Mouse (Mus musculus) layer of hippocampus, postnatal 10 days (tissue): ENCODE measurements around the gene 4933427D14Rik. TPM values are rescaled to one million over a fixed set of nuclear protein-coding genes. Genes with fewer than 3 reads are reported as not detected.

Experiments used
- DNase-seq, 2 experiments: peaks; one replicate each; pipeline ENCODE4 v3.0.0; 2021; ENCODE audit warnings: low spot score in 2 of 2
- total RNA-seq, 2 experiments: library from RNA; stranded (reverse); gene quantifications; 2 replicates each; pipeline ENCODE4 v1.2.3; 2021

Gene 4933427D14Rik
- total RNA-seq, 2 experiments from 2014 or later, result 23.4 to 24.3 TPM

GRCm38 (mm10) chr11:72110726-72111125 lies 96.5 kb downstream of the 4933427D14Rik start:
- DNase-seq, result no peak

- no peak for DNase-seq
Measured at GRCm38 (mm10) chr11:72104223-72104622, 103.0 kb downstream of the 4933427D14Rik start.

Other genes with a start within 250 kb of the 4933427D14Rik start
- gene Aipl1, start 169.9 kb downstream of the 4933427D14Rik start, total RNA-seq, result not detected
- gene Pimreg, start 165.4 kb downstream of the 4933427D14Rik start, total RNA-seq, result 1 to 10 TPM; 3.6 to 3.7 TPM
- gene Pitpnm3, start 71.7 kb downstream of the 4933427D14Rik start, total RNA-seq, result 10 to 100 TPM; 17.5 to 17.8 TPM
- 10 to 100 TPM; 11.2 to 14.3 TPM for gene Gm43951, start 619 bp downstream of the 4933427D14Rik start, total RNA-seq
- gene Txndc17, start 88 bp upstream of the 4933427D14Rik start, total RNA-seq, result 10 to 100 TPM; 55.1 to 56.5 TPM
- 10 to 100 TPM; 14.3 to 15.8 TPM for gene Med31, start 8.1 kb upstream of the 4933427D14Rik start, total RNA-seq
- 10 to 100 TPM; 13.0 to 17.8 TPM for gene Slc13a5, start 59.8 kb upstream of the 4933427D14Rik start, total RNA-seq
- gene Xaf1, start 94.2 kb upstream of the 4933427D14Rik start, total RNA-seq, result 1 to 10 TPM; 1.9 to 2.5 TPM
- not detected for gene Fbxo39, start 107.0 kb upstream of the 4933427D14Rik start, total RNA-seq
- 1 to 10 TPM; 2.5 to 4.7 TPM for gene Tekt1, start 155.0 kb upstream of the 4933427D14Rik start, total RNA-seq
- 1 to 10 TPM; 4.5 to 5.0 TPM for gene Smtnl2, start 204.3 kb upstream of the 4933427D14Rik start, total RNA-seq
- gene Ggt6, start 228.1 kb upstream of the 4933427D14Rik start, total RNA-seq, result not detected
- 10 to 100 TPM; 50.2 to 55.0 TPM for gene Mybbp1a, start 233.9 kb upstream of the 4933427D14Rik start, total RNA-seq